ENCODE assay signal across 10 mouse cellular contexts in genomic region chr3:85174542-85175469, GRCm38 (mm10).
DNase-seq lines count a peak whose midpoint lies in the region; ATAC-seq lines count a peak whose summit lies in the region.
"Had no signal": no experiment of that assay in that cellular context is flagged by ENCODE, and none has a peak within 500 bp of the region (broad histone marks: within the 10 kb centered on the region; RNA-seq: fewer than 3 reads in every experiment).

No protein-coding gene starts in this region.

- no peak overlapping the region for H3K9ac ChIP-seq in hindbrain, embryonic 14.5 days
- H3K9ac ChIP-seq in embryonic facial prominence, embryonic 14.5 days (ENCODE audit: low read depth, low read length) = no peak overlapping the region
- H3K9ac ChIP-seq in kidney, embryonic 15.5 days = no peak overlapping the region
- H3K9ac ChIP-seq in midbrain, embryonic 16.5 days (ENCODE audit: low read depth, low read length) = no peak overlapping the region
- H3K9ac ChIP-seq: midbrain, embryonic 12.5 days had no signal

- DNase-seq in hindbrain, embryonic 10.5 days (ENCODE audit: low spot score) = no peak
- DNase-seq in hindbrain, embryonic 14.5 days (ENCODE audit: low spot score) = no peak
- peak; percentile 79 for DNase-seq in embryonic facial prominence, embryonic 14.5 days (ENCODE audit: low spot score)
- DNase-seq in lung, postnatal 10 days = peak; percentile 32
- DNase-seq in frontal cortex, postnatal 25 days (ENCODE audit: low spot score in 2 of 2) = no peak
- no peak for DNase-seq in ovary, adult 18-20 months (ENCODE audit: low spot score)

- ATAC-seq in hindbrain, embryonic 14.5 days (ENCODE audit: low FRiP score) = no peak
- peak; percentile 86 for ATAC-seq in embryonic facial prominence, embryonic 14.5 days (ENCODE audit: low read depth)
- peak; percentile 81 for ATAC-seq in kidney, embryonic 15.5 days (replicated peaks; ENCODE audit: low FRiP score)
- no peak for ATAC-seq in midbrain, embryonic 16.5 days

- 67% methylated on average over 28 of the region's 28 CpGs for WGBS in hindbrain, embryonic 10.5 days
- WGBS in hindbrain, embryonic 14.5 days = 67% methylated on average over 28 of the region's 28 CpGs
- 43% methylated on average over 28 of the region's 28 CpGs for WGBS in embryonic facial prominence, embryonic 14.5 days
- 43% methylated on average over 28 of the region's 28 CpGs for WGBS in kidney, embryonic 15.5 days
- 70% methylated on average over 28 of the region's 28 CpGs for WGBS in midbrain, embryonic 16.5 days

- H3K27me3 ChIP-seq in hindbrain, embryonic 10.5 days (ENCODE audit: insufficient read depth, poor library complexity, severe bottlenecking) = no peaks in the 10 kb centered on the region
- H3K27me3 ChIP-seq in hindbrain, embryonic 14.5 days (ENCODE audit: control insufficient read depth, insufficient read depth, low read length) = no peaks in the 10 kb centered on the region
- H3K27me3 ChIP-seq in embryonic facial prominence, embryonic 14.5 days (replicated peaks; ENCODE audit: control insufficient read depth, insufficient read depth, low read length) = no peaks in the 10 kb centered on the region
- H3K27me3 ChIP-seq in kidney, embryonic 15.5 days = peaks cover 5% of the 10 kb centered on the region; the same call in 1 of the 2 replicates
- H3K27me3 ChIP-seq in midbrain, embryonic 16.5 days (ENCODE audit: control insufficient read depth, insufficient read depth, low read depth, low read length) = no peaks in the 10 kb centered on the region
- H3K27me3 ChIP-seq: midbrain, embryonic 12.5 days had no signal

- H3K36me3 ChIP-seq in hindbrain, embryonic 10.5 days = no peaks in the 10 kb centered on the region
- no peaks in the 10 kb centered on the region for H3K36me3 ChIP-seq in hindbrain, embryonic 14.5 days (replicated peaks; ENCODE audit: control insufficient read depth, insufficient read depth)
- no peaks in the 10 kb centered on the region for H3K36me3 ChIP-seq in embryonic facial prominence, embryonic 14.5 days (ENCODE audit: control insufficient read depth, insufficient read depth, low read length)
- H3K36me3 ChIP-seq in kidney, embryonic 15.5 days = no peaks in the 10 kb centered on the region
- no peaks in the 10 kb centered on the region for H3K36me3 ChIP-seq in midbrain, embryonic 16.5 days (ENCODE audit: control insufficient read depth, insufficient read depth, low read length)
- H3K36me3 ChIP-seq: midbrain, embryonic 12.5 days had no signal

- no peak overlapping the region for H3K4me3 ChIP-seq in hindbrain, embryonic 10.5 days
- no peak overlapping the region for H3K4me3 ChIP-seq in hindbrain, embryonic 14.5 days (replicated peaks; ENCODE audit: low read length)
- peak overlapping the region; percentile 7; the same call in 1 of the 2 replicates for H3K4me3 ChIP-seq in embryonic facial prominence, embryonic 14.5 days (ENCODE audit: low read depth, low read length)
- H3K4me3 ChIP-seq in kidney, embryonic 15.5 days (replicated peaks) = no peak overlapping the region
- no peak overlapping the region for H3K4me3 ChIP-seq in midbrain, embryonic 16.5 days (ENCODE audit: low read depth, low read length)
- H3K4me3 ChIP-seq: layer of hippocampus, adult 2 months; midbrain, embryonic 12.5 days had no signal

- peaks cover 15% of the 10 kb centered on the region for H3K4me1 ChIP-seq in hindbrain, embryonic 10.5 days (replicated peaks)
- peaks cover 7% of the 10 kb centered on the region; the same call in 1 of the 2 replicates for H3K4me1 ChIP-seq in hindbrain, embryonic 14.5 days (replicated peaks; ENCODE audit: control insufficient read depth, insufficient read depth, low read length)
- H3K4me1 ChIP-seq in embryonic facial prominence, embryonic 14.5 days (ENCODE audit: control insufficient read depth, insufficient read depth, low read length) = no peaks in the 10 kb centered on the region; the same call in 1 of the 2 replicates
- peaks cover 26% of the 10 kb centered on the region for H3K4me1 ChIP-seq in kidney, embryonic 15.5 days
- 0 out of 2 replicates have a peak, but pooled peaks cover 3% of the 10 kb centered on the region for H3K4me1 ChIP-seq in midbrain, embryonic 16.5 days (ENCODE audit: control insufficient read depth, insufficient read depth, low read length)
- H3K4me1 ChIP-seq: midbrain, embryonic 12.5 days had no signal

- H3K9me3 ChIP-seq in hindbrain, embryonic 10.5 days = no peaks in the 10 kb centered on the region
- 0 out of 2 replicates have a peak, but pooled peaks cover 9% of the 10 kb centered on the region for H3K9me3 ChIP-seq in hindbrain, embryonic 14.5 days (ENCODE audit: control insufficient read depth, low read length)
- 0 out of 2 replicates have a peak, but pooled peaks cover 7% of the 10 kb centered on the region for H3K9me3 ChIP-seq in embryonic facial prominence, embryonic 14.5 days (ENCODE audit: control insufficient read depth, low read length)
- no peaks in the 10 kb centered on the region for H3K9me3 ChIP-seq in kidney, embryonic 15.5 days (replicated peaks)
- peaks cover 3% of the 10 kb centered on the region for H3K9me3 ChIP-seq in midbrain, embryonic 16.5 days (replicated peaks; ENCODE audit: control insufficient read depth, low read length, poor library complexity, severe bottlenecking)
- H3K9me3 ChIP-seq: midbrain, embryonic 12.5 days had no signal

- no peak overlapping the region for H3K4me2 ChIP-seq in hindbrain, embryonic 14.5 days (replicated peaks)
- H3K4me2 ChIP-seq in embryonic facial prominence, embryonic 14.5 days (ENCODE audit: low read depth, low read length) = peak overlapping the region; percentile 40
- peak overlapping the region; percentile 39 for H3K4me2 ChIP-seq in kidney, embryonic 15.5 days
- no peak overlapping the region for H3K4me2 ChIP-seq in midbrain, embryonic 16.5 days (ENCODE audit: low read length)
- H3K4me2 ChIP-seq: midbrain, embryonic 12.5 days had no signal

- H3K27ac ChIP-seq in hindbrain, embryonic 10.5 days = peak overlapping the region; percentile 35; the same call in 1 of the 2 replicates
- no peak overlapping the region for H3K27ac ChIP-seq in hindbrain, embryonic 14.5 days
- no peak overlapping the region for H3K27ac ChIP-seq in embryonic facial prominence, embryonic 14.5 days (replicated peaks; ENCODE audit: low read depth, low read length)
- H3K27ac ChIP-seq in kidney, embryonic 15.5 days = peak overlapping the region; percentile 8; the same call in 1 of the 2 replicates
- H3K27ac ChIP-seq in midbrain, embryonic 16.5 days (ENCODE audit: low read length) = no peak overlapping the region
- H3K27ac ChIP-seq: layer of hippocampus, adult 2 months; midbrain, embryonic 12.5 days had no signal

Comparison
In these comparisons a context has a peak if more than half of its experiments do, and no peak if none do; other contexts are left out.
1. H3K27ac ChIP-seq: peak in hindbrain, embryonic 10.5 days (single experiment) and kidney, embryonic 15.5 days (single experiment); none in hindbrain, embryonic 14.5 days (single experiment), embryonic facial prominence, embryonic 14.5 days (single experiment) and midbrain, embryonic 16.5 days (single experiment).
2. DNase-seq: peak in embryonic facial prominence, embryonic 14.5 days (single experiment) and lung, postnatal 10 days (single experiment); none in hindbrain, embryonic 10.5 days (single experiment), hindbrain, embryonic 14.5 days (single experiment), frontal cortex, postnatal 25 days (0 of 2) and ovary, adult 18-20 months (single experiment).
3. ATAC-seq: peak in embryonic facial prominence, embryonic 14.5 days (single experiment) and kidney, embryonic 15.5 days (single experiment); none in hindbrain, embryonic 14.5 days (single experiment) and midbrain, embryonic 16.5 days (single experiment).
4. H3K4me2 ChIP-seq: peak in embryonic facial prominence, embryonic 14.5 days (single experiment) and kidney, embryonic 15.5 days (single experiment); none in hindbrain, embryonic 14.5 days (single experiment) and midbrain, embryonic 16.5 days (single experiment).